Mouse (Mus musculus): ENCODE measurements around the gene Usp7. TPM values are rescaled to one million over a fixed set of nuclear protein-coding genes. Genes with fewer than 3 reads are reported as not detected.

Usp7 gene
- polyA plus RNA-seq, 1 experiment from 2014 or later: 26.5 TPM

GRCm38 (mm10) chr16:8699556-8699955 is 92.6 kb downstream of the Usp7 start:
- Histone ChIP-seq H3K4me3 (ENCODE audit: low read depth, low read length) (no peak overlapping the region), H3K36me3 (ENCODE audit: control insufficient read depth, insufficient read depth, low read length) (peaks cover 63% of the 10 kb centered on the region), H3K4me2 (ENCODE audit: low read length) (no peak overlapping the region), H3K4me1 (ENCODE audit: control insufficient read depth, insufficient read depth, low read length) (no peaks in the 10 kb centered on the region), H3K9me3 (replicated peaks; ENCODE audit: control insufficient read depth, low read length, poor library complexity, severe bottlenecking) (no peaks in the 10 kb centered on the region), H3K27ac (ENCODE audit: low read length) (no peak overlapping the region), H3K27me3 (ENCODE audit: control insufficient read depth, insufficient read depth, low read depth, low read length) (no peaks in the 10 kb centered on the region), H3K9ac (ENCODE audit: low read depth, low read length) (no peak overlapping the region)
- WGBS: 90% methylated on average over 8 of the region's 8 CpGs
- no peak for ATAC-seq

- no peak for ATAC-seq
- H3K27ac ChIP-seq (ENCODE audit: low read length): no peak overlapping the region
- H3K27me3 ChIP-seq (ENCODE audit: control insufficient read depth, insufficient read depth, low read depth, low read length): no peaks in the 10 kb centered on the region
- H3K36me3 ChIP-seq (ENCODE audit: control insufficient read depth, insufficient read depth, low read length): peaks cover 32% of the 10 kb centered on the region
- H3K4me1 ChIP-seq (ENCODE audit: control insufficient read depth, insufficient read depth, low read length): no peaks in the 10 kb centered on the region
- H3K4me3 ChIP-seq (ENCODE audit: low read depth, low read length): no peak overlapping the region
- no peaks in the 10 kb centered on the region for H3K9me3 ChIP-seq (replicated peaks; ENCODE audit: control insufficient read depth, low read length, poor library complexity, severe bottlenecking)
- no peak overlapping the region for H3K9ac ChIP-seq (ENCODE audit: low read depth, low read length)
- no peak overlapping the region for H3K4me2 ChIP-seq (ENCODE audit: low read length)
- WGBS: 91% methylated on average over 7 of the region's 7 CpGs
Observed at GRCm38 (mm10) chr16:8691206-8691605, 100.9 kb downstream of the Usp7 start.

- H3K27ac ChIP-seq (ENCODE audit: low read length): no peak overlapping the region
- H3K36me3 ChIP-seq (ENCODE audit: control insufficient read depth, insufficient read depth, low read length): peaks cover 25% of the 10 kb centered on the region
- ATAC-seq: peak; percentile 71
- H3K4me2 ChIP-seq (ENCODE audit: low read length): no peak overlapping the region
- no peak overlapping the region for H3K9ac ChIP-seq (ENCODE audit: low read depth, low read length)
- H3K27me3 ChIP-seq (ENCODE audit: control insufficient read depth, insufficient read depth, low read depth, low read length): no peaks in the 10 kb centered on the region
- H3K9me3 ChIP-seq (replicated peaks; ENCODE audit: control insufficient read depth, low read length, poor library complexity, severe bottlenecking): no peaks in the 10 kb centered on the region
- H3K4me3 ChIP-seq (ENCODE audit: low read depth, low read length): no peak overlapping the region
- no peaks in the 10 kb centered on the region for H3K4me1 ChIP-seq (ENCODE audit: control insufficient read depth, insufficient read depth, low read length)
- 78% methylated on average over 11 of the region's 11 CpGs for WGBS
Observed at GRCm38 (mm10) chr16:8689979-8690656, 102.0 kb downstream of the Usp7 start.

GRCm38 (mm10) chr16:8687559-8688112 is 104.5 kb downstream of the Usp7 start:
- Histone ChIP-seq H3K27me3 (ENCODE audit: control insufficient read depth, insufficient read depth, low read depth, low read length) (no peaks in the 10 kb centered on the region), H3K9me3 (replicated peaks; ENCODE audit: control insufficient read depth, low read length, poor library complexity, severe bottlenecking) (no peaks in the 10 kb centered on the region), H3K27ac (ENCODE audit: low read length) (no peak overlapping the region), H3K4me1 (ENCODE audit: control insufficient read depth, insufficient read depth, low read length) (no peaks in the 10 kb centered on the region), H3K9ac (ENCODE audit: low read depth, low read length) (no peak overlapping the region), H3K4me2 (ENCODE audit: low read length) (no peak overlapping the region), H3K36me3 (ENCODE audit: control insufficient read depth, insufficient read depth, low read length) (peaks cover 9% of the 10 kb centered on the region; the same call in 1 of the 2 replicates), H3K4me3 (ENCODE audit: low read depth, low read length) (no peak overlapping the region)
- ATAC-seq: no peak

- no peak for ATAC-seq
- 83% methylated on average over 11 of the region's 11 CpGs for WGBS
Observed at GRCm38 (mm10) chr16:8686871-8687535, 105.1 kb downstream of the Usp7 start.

GRCm38 (mm10) chr16:8686121-8686870 is 105.8 kb downstream of the Usp7 start:
- peak; percentile 62 for ATAC-seq
- H3K4me3 ChIP-seq (ENCODE audit: low read depth, low read length): no peak overlapping the region
- H3K9ac ChIP-seq (ENCODE audit: low read depth, low read length): no peak overlapping the region
- no peaks in the 10 kb centered on the region for H3K4me1 ChIP-seq (ENCODE audit: control insufficient read depth, insufficient read depth, low read length)
- no peak overlapping the region for H3K4me2 ChIP-seq (ENCODE audit: low read length)
- H3K27me3 ChIP-seq (ENCODE audit: control insufficient read depth, insufficient read depth, low read depth, low read length): no peaks in the 10 kb centered on the region
- H3K9me3 ChIP-seq (replicated peaks; ENCODE audit: control insufficient read depth, low read length, poor library complexity, severe bottlenecking): no peaks in the 10 kb centered on the region
- WGBS: 57% methylated on average over 7 of the region's 7 CpGs
- peaks cover 7% of the 10 kb centered on the region; the same call in 1 of the 2 replicates for H3K36me3 ChIP-seq (ENCODE audit: control insufficient read depth, insufficient read depth, low read length)
- no peak overlapping the region for H3K27ac ChIP-seq (ENCODE audit: low read length)

More at GRCm38 (mm10) chr16:8686871-8687535, 105.1 kb downstream of the Usp7 start:
- no peak overlapping the region for H3K27ac ChIP-seq (ENCODE audit: low read length)
- H3K4me2 ChIP-seq (ENCODE audit: low read length): no peak overlapping the region
- no peak overlapping the region for H3K9ac ChIP-seq (ENCODE audit: low read depth, low read length)
- H3K4me3 ChIP-seq (ENCODE audit: low read depth, low read length): no peak overlapping the region
- H3K27me3 ChIP-seq (ENCODE audit: control insufficient read depth, insufficient read depth, low read depth, low read length): no peaks in the 10 kb centered on the region
- no peaks in the 10 kb centered on the region for H3K4me1 ChIP-seq (ENCODE audit: control insufficient read depth, insufficient read depth, low read length)
- no peaks in the 10 kb centered on the region for H3K9me3 ChIP-seq (replicated peaks; ENCODE audit: control insufficient read depth, low read length, poor library complexity, severe bottlenecking)
- peaks cover 7% of the 10 kb centered on the region; the same call in 1 of the 2 replicates for H3K36me3 ChIP-seq (ENCODE audit: control insufficient read depth, insufficient read depth, low read length)

GRCm38 (mm10) chr16:8685087-8685486 is 107.0 kb downstream of the Usp7 start:
- Histone ChIP-seq H3K27me3 (ENCODE audit: control insufficient read depth, insufficient read depth, low read depth, low read length) (no peaks in the 10 kb centered on the region), H3K27ac (ENCODE audit: low read length) (no peak overlapping the region), H3K9ac (ENCODE audit: low read depth, low read length) (no peak overlapping the region), H3K4me3 (ENCODE audit: low read depth, low read length) (no peak overlapping the region), H3K4me1 (ENCODE audit: control insufficient read depth, insufficient read depth, low read length) (no peaks in the 10 kb centered on the region), H3K36me3 (ENCODE audit: control insufficient read depth, insufficient read depth, low read length) (peaks cover 7% of the 10 kb centered on the region; the same call in 1 of the 2 replicates), H3K9me3 (replicated peaks; ENCODE audit: control insufficient read depth, low read length, poor library complexity, severe bottlenecking) (no peaks in the 10 kb centered on the region), H3K4me2 (ENCODE audit: low read length) (no peak overlapping the region)
- no peak for ATAC-seq
- WGBS: 83% methylated on average over 4 of the region's 4 CpGs

- Histone ChIP-seq H3K4me3 (ENCODE audit: low read depth, low read length) (no peak within 1 kb of the TSS), H3K36me3 (ENCODE audit: control insufficient read depth, insufficient read depth, low read length) (no peaks in the 10 kb centered on the region), H3K27ac (ENCODE audit: low read length) (no peak within 1 kb of the TSS), H3K4me1 (ENCODE audit: control insufficient read depth, insufficient read depth, low read length) (no peaks in the 10 kb centered on the region), H3K27me3 (ENCODE audit: control insufficient read depth, insufficient read depth, low read depth, low read length) (no peaks in the 10 kb centered on the region), H3K4me2 (ENCODE audit: low read length) (no peak within 1 kb of the TSS), H3K9me3 (replicated peaks; ENCODE audit: control insufficient read depth, low read length, poor library complexity, severe bottlenecking) (no peaks in the 10 kb centered on the region), H3K9ac (ENCODE audit: low read depth, low read length) (no peak within 1 kb of the TSS)
- WGBS: 80% methylated on average over 5 of the region's 5 CpGs
- no peak for ATAC-seq
Observed at GRCm38 (mm10) chr16:8680470-8680869, 111.6 kb downstream of the Usp7 start, which contains the start of gene Gm5767. Gm5767 (plus strand) TSS chr16:8680770.
